Mouse (Mus musculus) small intestine, adult 2 months (tissue): ENCODE data around the gene Jagn1. TPM values are rescaled to one million over a fixed set of nuclear protein-coding genes. Genes with fewer than 3 reads are reported as not detected.

Experiments
- H3K27ac ChIP-seq: fragments of 200-500 bp; 2 replicates; pipeline ENCODE4 v1.5.1; 2012; ENCODE audit warnings: low read depth, low read length, control low read depth, inconsistent platforms; ENCODE audit not compliant: insufficient read depth
- H3K27me3 ChIP-seq: fragments of 200-500 bp; 2 replicates; pipeline ENCODE4 v1.6.1; 2012; ENCODE audit warnings: mild to moderate bottlenecking, moderate library complexity, low read length, inconsistent platforms; ENCODE audit not compliant: control insufficient read depth, insufficient read depth
- H3K36me3 ChIP-seq: fragments of 200-500 bp; 2 replicates; pipeline ENCODE4 v1.6.1; 2012; ENCODE audit warnings: mild to moderate bottlenecking, low read length, control low read depth, inconsistent platforms; ENCODE audit not compliant: control insufficient read depth, insufficient read depth
- H3K4me1 ChIP-seq: fragments of 200-500 bp; 2 replicates; pipeline ENCODE4 v1.6.1; 2012; ENCODE audit warnings: low read length, inconsistent platforms, mixed read lengths; ENCODE audit not compliant: control insufficient read depth, insufficient read depth, insufficient read length
- H3K4me3 ChIP-seq: fragments of 200-500 bp; 2 replicates; pipeline ENCODE4 v1.5.1; 2012; ENCODE audit warnings: low read depth, mild to moderate bottlenecking, control low read depth, inconsistent platforms, low read length, moderate library complexity
- CTCF ChIP-seq: fragments of 200-500 bp; IDR thresholded peaks from 2 replicates; pipeline ENCODE4 v1.5.1; 2012; ENCODE audit warnings: low read depth, mild to moderate bottlenecking, control low read depth, inconsistent platforms, low read length, moderate library complexity, mixed read lengths; ENCODE audit not compliant: insufficient replicate concordance, insufficient read length; ENCODE audit errors: extremely low read depth
- POLR2A ChIP-seq: fragments of 200-500 bp; IDR thresholded peaks from 2 replicates; pipeline ENCODE4 v1.6.1; 2012; ENCODE audit warnings: low read depth, mild to moderate bottlenecking, control low read depth, inconsistent platforms, low read length, moderate library complexity
- WGBS: fragments of 180-500 bp; shearing (Covaris S2); methylation state at CpG from one replicate; pipeline ENCODE4 v1.1.7; 2018; 5-methylcytosine and 5-hydroxymethylcytosine counted together
- polyA plus RNA-seq: library from polyadenylated mRNA; depleted of rRNA; stranded (reverse); fragments of >200 nt; gene quantifications from 2 replicates; pipeline ENCODE4 v1.2.3, GENCODE M21; 2012

Jagn1 gene
- polyA plus RNA-seq, 1 experiment, result 39.4 TPM

DNA sequence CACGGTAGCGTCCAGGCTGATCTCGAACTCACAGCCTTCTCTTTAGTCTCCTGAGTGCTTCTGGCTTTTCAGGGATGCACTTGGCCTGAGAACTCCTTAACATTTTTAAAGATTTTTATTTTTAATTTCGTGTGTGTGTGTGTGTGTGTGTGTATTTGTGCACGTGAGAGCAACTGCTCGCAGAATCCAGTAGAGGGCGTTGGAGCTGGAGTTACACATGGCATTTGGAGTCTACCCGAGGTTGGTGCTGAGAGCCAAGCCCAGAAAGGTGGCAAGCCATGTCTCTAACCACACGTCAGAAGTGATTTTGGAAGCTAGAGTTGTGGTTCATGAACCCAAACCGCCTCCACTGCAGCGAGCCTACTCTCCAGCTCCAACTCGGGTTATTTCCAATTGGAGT is 722 bp downstream of the Jagn1 start:
- WGBS, result 41% methylated on average over 12 of the region's 12 CpGs
- peaks cover 13% of the 10 kb centered on the region; the same call in 1 of the 2 replicates for H3K4me1 ChIP-seq
- H3K27ac ChIP-seq, result no peak overlapping the region
- peaks cover 10% of the 10 kb centered on the region for H3K36me3 ChIP-seq
- no peaks in the 10 kb centered on the region for H3K27me3 ChIP-seq
- TF ChIP-seq CTCF (no peak; the same call in 1 of the 2 replicates), POLR2A (no peak)
- peak overlapping the region; percentile 90 for H3K4me3 ChIP-seq

DNA sequence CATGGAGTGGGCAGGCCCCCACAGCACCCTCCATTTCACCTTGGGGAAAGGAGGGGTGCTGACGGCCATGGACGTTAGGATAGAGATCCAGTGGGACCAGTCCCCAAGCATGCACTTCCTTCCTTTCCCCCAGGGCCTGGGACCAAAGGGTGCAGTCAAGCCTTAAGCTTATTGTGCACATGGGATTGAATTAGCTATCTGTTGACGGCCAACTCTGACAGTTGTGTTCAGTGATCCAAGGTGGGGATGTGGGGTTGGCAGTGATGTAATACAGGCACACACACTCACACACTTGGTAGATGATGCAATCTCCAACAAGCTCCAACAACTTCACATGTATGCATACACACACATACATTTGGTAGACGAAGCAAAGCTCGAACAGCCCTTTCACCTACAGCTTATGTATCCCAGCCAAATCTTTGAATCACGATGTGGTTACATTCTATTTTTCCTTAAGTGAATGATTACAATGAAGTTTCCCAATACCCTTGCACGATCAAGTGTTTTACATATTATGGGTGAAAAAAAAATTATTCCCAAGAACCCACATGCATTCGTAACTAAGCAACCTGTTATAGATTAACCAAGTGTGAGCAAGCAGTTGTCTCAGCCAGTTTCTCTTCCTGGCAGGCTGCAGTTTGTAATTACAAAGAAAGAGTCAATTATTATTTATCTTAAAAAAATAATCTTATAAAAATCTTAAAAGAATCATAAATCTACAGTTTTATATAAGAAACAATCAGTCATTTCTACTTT is 2.0 kb downstream of the Jagn1 start:
- TF ChIP-seq POLR2A, result no peak
- TF ChIP-seq CTCF, result no peak
- Histone ChIP-seq H3K36me3 (peaks cover 19% of the 10 kb centered on the region), H3K4me1 (peaks cover 7% of the 10 kb centered on the region; the same call in 1 of the 2 replicates), H3K27ac (no peak overlapping the region), H3K4me3 (no peak overlapping the region), H3K27me3 (no peaks in the 10 kb centered on the region)
- WGBS, result 29% methylated on average over 8 of the region's 8 CpGs

- H3K4me3 ChIP-seq, result no peak overlapping the region
- TF ChIP-seq CTCF, result no peak
- peaks cover 3% of the 10 kb centered on the region; the same call in 1 of the 2 replicates for H3K4me1 ChIP-seq
- no peak overlapping the region for H3K27ac ChIP-seq
- H3K27me3 ChIP-seq, result no peaks in the 10 kb centered on the region
- H3K36me3 ChIP-seq, result peaks cover 19% of the 10 kb centered on the region
- 95% methylated on average over 4 of the region's 4 CpGs for WGBS
Measured at GRCm38 (mm10) chr6:113447639-113448038, 5.3 kb downstream of the Jagn1 start.

GRCm38 (mm10) chr6:113451839-113452238 is 9.5 kb downstream of the Jagn1 start:
- Histone ChIP-seq H3K4me1 (peaks cover 2% of the 10 kb centered on the region; the same call in 1 of the 2 replicates), H3K36me3 (peaks cover 19% of the 10 kb centered on the region), H3K27me3 (no peaks in the 10 kb centered on the region), H3K27ac (no peak overlapping the region), H3K4me3 (no peak overlapping the region)
- TF ChIP-seq POLR2A (no peak), CTCF (no peak)
- 57% methylated on average over 2 of the region's 2 CpGs for WGBS

DNA sequence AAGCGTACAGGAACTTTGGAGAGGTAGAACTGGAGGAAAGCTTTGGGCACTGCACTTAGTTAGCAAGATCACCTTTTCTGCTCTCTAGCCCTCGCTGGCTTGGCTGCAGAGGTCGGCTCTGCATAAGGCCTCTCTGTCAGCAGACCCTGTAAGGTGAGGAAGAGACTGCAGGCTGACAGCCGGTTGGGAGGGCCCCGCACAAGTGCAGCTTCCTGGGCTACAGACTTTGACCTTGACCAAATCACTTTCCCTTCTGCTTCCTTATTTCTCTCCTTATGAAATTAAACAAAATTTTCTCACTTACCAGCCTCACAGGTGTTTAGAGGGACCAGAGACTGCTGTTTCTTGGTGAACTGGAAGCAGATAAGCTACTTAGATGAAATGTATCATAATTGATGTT is 12.6 kb downstream of the Jagn1 start:
- H3K27ac ChIP-seq, result peak overlapping the region; percentile 35; the same call in 1 of the 2 replicates
- 30% methylated on average over 5 of the region's 5 CpGs for WGBS

GRCm38 (mm10) chr6:113457952-113458534 is 15.7 kb downstream of the Jagn1 start, which contains the start of gene Il17re:
Il17re (plus strand) TSS chr6:113458484.
- Histone ChIP-seq H3K27ac (no peak within 1 kb of the TSS), H3K4me3 (peak within 1 kb of the TSS; percentile 41), H3K36me3 (no peaks in the 10 kb centered on the region), H3K27me3 (no peaks in the 10 kb centered on the region), H3K4me1 (peaks cover 5% of the 10 kb centered on the region)
- WGBS, result 63% methylated on average over 10 of the region's 10 CpGs
- TF ChIP-seq POLR2A (no peak), CTCF (no peak)

More for the DNA sequence above, 12.6 kb downstream of the Jagn1 start:
- no peak for TF ChIP-seq POLR2A
- TF ChIP-seq CTCF, result no peak
- H3K4me3 ChIP-seq, result no peak overlapping the region
- H3K4me1 ChIP-seq, result peaks cover 5% of the 10 kb centered on the region
- no peaks in the 10 kb centered on the region for H3K27me3 ChIP-seq
- no peaks in the 10 kb centered on the region for H3K36me3 ChIP-seq

- TF ChIP-seq CTCF, result no peak
- TF ChIP-seq POLR2A, result no peak
Measured at GRCm38 (mm10) chr6:113458635-113459034, 16.3 kb downstream of the Jagn1 start.

More at GRCm38 (mm10) chr6:113458635-113459034, 16.3 kb downstream of the Jagn1 start:
- Histone ChIP-seq H3K27me3 (no peaks in the 10 kb centered on the region), H3K27ac (no peak overlapping the region), H3K4me3 (peak overlapping the region; percentile 41), H3K36me3 (no peaks in the 10 kb centered on the region), H3K4me1 (peaks cover 5% of the 10 kb centered on the region)
- WGBS, result 37% methylated on average over 10 of the region's 10 CpGs
